Comparison of ENCODE assay signal across 13 mouse cellular contexts in the genomic region with DNA sequence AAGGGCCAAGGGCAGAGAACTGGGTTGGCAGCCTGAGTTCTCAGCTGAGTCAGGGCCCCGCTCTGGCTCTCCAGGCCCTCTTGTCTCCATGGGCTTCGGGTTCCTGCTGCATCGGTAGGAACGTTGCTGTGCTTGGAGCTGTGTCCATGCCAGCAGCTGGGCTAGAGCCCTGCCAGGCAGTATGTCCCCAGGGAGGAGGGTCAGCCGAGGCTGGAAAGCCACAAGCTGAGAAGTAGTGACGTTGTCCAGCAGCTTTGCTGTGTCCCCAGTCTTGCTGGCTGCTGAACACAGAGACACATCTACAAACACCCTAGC.
A peak's percentile ranks its signal among the peaks of the same experiment; 100 is the strongest.
DNase-seq lines count a peak whose midpoint lies in the region; ATAC-seq and TF ChIP-seq lines count a peak whose summit lies in the region.
"Had no signal": no experiment of that assay in that cellular context is flagged by ENCODE, and none has a peak within 500 bp of the region (broad histone marks: within the 10 kb centered on the region; RNA-seq: fewer than 3 reads in every experiment).

No protein-coding gene starts in this region.

- WGBS in kidney, embryonic 14.5 days: 62% methylated on average over 6 of the region's 6 CpGs
- WGBS in limb, embryonic 10.5 days: 76% methylated on average over 6 of the region's 6 CpGs

- H3K27ac ChIP-seq in kidney, embryonic 14.5 days (ENCODE audit: low read depth, low read length): no peak overlapping the region
- H3K27ac ChIP-seq in limb, embryonic 10.5 days: peak overlapping the region; percentile 79
- H3K27ac ChIP-seq: heart, embryonic 15.5 days; liver, embryonic 15.5 days; midbrain, embryonic 12.5 days had no signal

- no peak for TF ChIP-seq POLR2A in myocyte (IDR thresholded peaks at IDR 0.05; ENCODE audit: insufficient read length, low read depth)

- no peak overlapping the region for H3K4me2 ChIP-seq in kidney, embryonic 14.5 days (replicated peaks; ENCODE audit: low read depth, low read length)
- peak overlapping the region; percentile 1 for H3K4me2 ChIP-seq in myocyte (ENCODE audit: low read depth)
- H3K4me2 ChIP-seq: heart, embryonic 15.5 days; liver, embryonic 15.5 days; midbrain, embryonic 12.5 days had no signal

- H3K9me3 ChIP-seq in kidney, embryonic 14.5 days (ENCODE audit: control insufficient read depth, low read length): no peaks in the 10 kb centered on the region
- no peaks in the 10 kb centered on the region for H3K9me3 ChIP-seq in limb, embryonic 10.5 days (replicated peaks)
- H3K9me3 ChIP-seq: heart, embryonic 15.5 days; liver, embryonic 15.5 days; midbrain, embryonic 12.5 days had no signal

- H3K4me3 ChIP-seq in kidney, embryonic 14.5 days (ENCODE audit: low read length): no peak overlapping the region
- no peak overlapping the region for H3K4me3 ChIP-seq in limb, embryonic 10.5 days
- H3K4me3 ChIP-seq in myocyte: no peak overlapping the region
- H3K4me3 ChIP-seq: heart, embryonic 15.5 days; liver, embryonic 15.5 days; midbrain, embryonic 12.5 days had no signal

- no peak overlapping the region for H3ac ChIP-seq in myocyte (ENCODE audit: control insufficient read depth, insufficient read length)

- H3K27me3 ChIP-seq in kidney, embryonic 14.5 days (ENCODE audit: control insufficient read depth, insufficient read depth, low read length): no peaks in the 10 kb centered on the region
- no peaks in the 10 kb centered on the region for H3K27me3 ChIP-seq in limb, embryonic 10.5 days (ENCODE audit: low read depth, poor library complexity, severe bottlenecking)
- H3K27me3 ChIP-seq in myocyte (ENCODE audit: control insufficient read depth, insufficient read depth, insufficient read length): no peaks in the 10 kb centered on the region
- H3K27me3 ChIP-seq: heart, embryonic 15.5 days; liver, embryonic 15.5 days; midbrain, embryonic 12.5 days had no signal

- H3K36me3 ChIP-seq in kidney, embryonic 14.5 days (ENCODE audit: control insufficient read depth, insufficient read depth, low read length): no peaks in the 10 kb centered on the region
- H3K36me3 ChIP-seq in limb, embryonic 10.5 days: no peaks in the 10 kb centered on the region
- no peaks in the 10 kb centered on the region for H3K36me3 ChIP-seq in myocyte (ENCODE audit: control insufficient read depth, insufficient read depth)
- H3K36me3 ChIP-seq: heart, embryonic 15.5 days; liver, embryonic 15.5 days; midbrain, embryonic 12.5 days had no signal

- H3K4me1 ChIP-seq in kidney, embryonic 14.5 days (ENCODE audit: control insufficient read depth, insufficient read depth, low read length): peaks cover 12% of the 10 kb centered on the region; the same call in 1 of the 2 replicates
- H3K4me1 ChIP-seq in limb, embryonic 10.5 days: peaks cover 58% of the 10 kb centered on the region
- H3K4me1 ChIP-seq: liver, embryonic 15.5 days had no signal

- intact Hi-C loops in left cerebral cortex, postnatal 25 days (cut with DNase I): no loop called here

- ATAC-seq in kidney, embryonic 14.5 days (ENCODE audit: low FRiP score, low TSS enrichment): no peak
- ATAC-seq: hindbrain, embryonic 16.5 days had no signal

- H3K79me2 ChIP-seq in myocyte (ENCODE audit: control insufficient read depth, insufficient read depth): no peaks in the 10 kb centered on the region

- DNase-seq in adrenal gland, adult 2 months: peak; percentile 50
- DNase-seq in adrenal gland, adult 8-10 months: no peak
- DNase-seq in kidney, postnatal 10 days: peak; percentile 56
- no peak for DNase-seq in limb, embryonic 10.5 days (ENCODE audit: low spot score)
- no peak for DNase-seq in left cerebral cortex, postnatal 25 days (ENCODE audit: low spot score in 2 of 2)
- DNase-seq in layer of hippocampus, postnatal 10 days (ENCODE audit: low spot score in 2 of 2): no peak
- DNase-seq: cerebellum, adult 9-11 months had no signal

- H3K9ac ChIP-seq in kidney, embryonic 14.5 days (ENCODE audit: low read depth, low read length): no peak overlapping the region
- H3K9ac ChIP-seq: heart, embryonic 15.5 days; liver, embryonic 15.5 days; midbrain, embryonic 12.5 days had no signal

TF ChIP-seq in myocyte, 11 proteins besides CTCF, POLR2A, EP300 and RAD21:
- TF ChIP-seq MYOD1 (IDR thresholded peaks at IDR 0.05; ENCODE audit: control insufficient read depth in 1 of 3, insufficient read length in 2 of 3, low read depth in 2 of 3) (peak in 2 of 3 experiments; percentile 33 to 64), MYOG (IDR thresholded peaks at IDR 0.05; ENCODE audit: control insufficient read depth in 1 of 3, insufficient read depth in 1 of 3, insufficient read length in 2 of 3, low read depth in 2 of 3) (peak in 2 of 3 experiments; percentile 17 to 67), E2F4 (IDR thresholded peaks at IDR 0.05; ENCODE audit: insufficient read depth) (no peak)
TF ChIP-seq in myocyte: peak in this region for 2.

Comparison
In these comparisons a context has a peak if more than half of its experiments do, and no peak if none do; other contexts are left out.
1. DNase-seq: peak in adrenal gland, adult 2 months (single experiment) and kidney, postnatal 10 days (single experiment); none in adrenal gland, adult 8-10 months (single experiment), limb, embryonic 10.5 days (single experiment), left cerebral cortex, postnatal 25 days (0 of 2) and layer of hippocampus, postnatal 10 days (0 of 2).